Mouse (Mus musculus): ENCODE measurements around the gene Hspa12b.

DNA sequence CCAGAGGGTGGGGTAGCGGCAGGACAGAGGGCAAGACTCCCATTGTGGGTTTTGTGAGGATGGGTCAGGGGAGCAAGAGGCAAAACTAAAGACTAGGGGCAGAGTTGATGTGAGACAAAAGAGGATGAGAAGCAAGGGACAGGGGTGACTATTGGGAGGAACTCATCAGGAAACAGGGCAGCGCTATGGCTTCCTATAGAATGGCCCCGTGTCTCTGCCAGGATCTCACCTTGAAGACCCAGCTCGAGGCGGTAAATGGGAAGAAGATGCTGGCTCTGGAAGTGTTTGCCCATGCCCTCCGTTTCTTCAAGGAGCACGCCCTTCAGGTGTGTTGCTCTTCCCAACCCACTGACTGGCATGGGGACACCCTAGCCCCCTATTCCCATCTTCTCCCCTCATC lies 11.7 kb downstream of the Hspa12b start:
- no peak for TF ChIP-seq CTCF (IDR thresholded peaks at IDR 0.05; ENCODE audit: control insufficient read depth, insufficient read depth, low read length)
- TF ChIP-seq POLR2A (IDR thresholded peaks at IDR 0.05; ENCODE audit: borderline replicate concordance, control insufficient read depth, low read depth, low read length), result no peak

All from bone marrow, adult 2 months (tissue).